Mouse (Mus musculus) limb, embryonic 12.5 days (tissue): ENCODE measurements around the gene Sipa1l3. TPM values are rescaled to one million over a fixed set of nuclear protein-coding genes. Genes with fewer than 3 reads are reported as not detected.

Source experiments
- ATAC-seq: fragments of 200-750 bp; cut with Nextera tagmentation; 2 replicates; pipeline ENCODE4 v1.8.0; 2017; ENCODE audit warnings: low read depth, moderate TSS enrichment; ENCODE audit not compliant: insufficient number of reproducible peaks, insufficient read depth, low FRiP score, low TSS enrichment
- H3K27ac ChIP-seq: fragments of 300-500 bp; sonication (generic); 2 replicates; pipeline ENCODE4 v1.5.1; 2016; ENCODE audit warnings: mild to moderate bottlenecking, moderate library complexity
- H3K27me3 ChIP-seq: fragments of 300-500 bp; sonication (generic); 2 replicates; pipeline ENCODE4 v1.6.1; 2016; ENCODE audit warnings: mild to moderate bottlenecking, moderate library complexity
- H3K36me3 ChIP-seq: fragments of 300-500 bp; sonication (generic); 2 replicates; pipeline ENCODE4 v1.6.1; 2016; ENCODE audit warnings: mild to moderate bottlenecking, moderate library complexity
- H3K4me1 ChIP-seq: fragments of 300-500 bp; sonication (generic); replicated peaks from 2 replicates; pipeline ENCODE4 v1.6.1; 2016
- H3K4me2 ChIP-seq: fragments of 300-500 bp; sonication (generic); 2 replicates; pipeline ENCODE4 v1.6.1; 2016; ENCODE audit warnings: mild to moderate bottlenecking, moderate library complexity
- H3K4me3 ChIP-seq: fragments of 300-500 bp; sonication (generic); replicated peaks from 2 replicates; pipeline ENCODE4 v1.5.1; 2016; ENCODE audit warnings: mild to moderate bottlenecking
- H3K9ac ChIP-seq: fragments of 300-500 bp; sonication (generic); replicated peaks from 2 replicates; pipeline ENCODE4 v1.6.1; 2016; ENCODE audit warnings: mild to moderate bottlenecking, moderate library complexity
- H3K9me3 ChIP-seq: fragments of 300-500 bp; sonication (generic); 2 replicates; pipeline ENCODE4 v1.6.1; 2016; ENCODE audit warnings: mild to moderate bottlenecking, moderate library complexity
- WGBS: fragments of 180-500 bp; shearing (Covaris S2); methylation state at CpG from one replicate; pipeline ENCODE4 v1.1.7; 2016; 5-methylcytosine and 5-hydroxymethylcytosine counted together
- polyA plus RNA-seq: library from polyadenylated mRNA; unstranded; fragments of >200 nt; fragmentation: Nextera tagmentation; extraction: Ambion mirVana; gene quantifications from 2 replicates; pipeline ENCODE4 v1.2.1, GENCODE M21; 2016

Sipa1l3 gene
- polyA plus RNA-seq, 1 experiment from 2014 or later = 14.0 TPM

DNA sequence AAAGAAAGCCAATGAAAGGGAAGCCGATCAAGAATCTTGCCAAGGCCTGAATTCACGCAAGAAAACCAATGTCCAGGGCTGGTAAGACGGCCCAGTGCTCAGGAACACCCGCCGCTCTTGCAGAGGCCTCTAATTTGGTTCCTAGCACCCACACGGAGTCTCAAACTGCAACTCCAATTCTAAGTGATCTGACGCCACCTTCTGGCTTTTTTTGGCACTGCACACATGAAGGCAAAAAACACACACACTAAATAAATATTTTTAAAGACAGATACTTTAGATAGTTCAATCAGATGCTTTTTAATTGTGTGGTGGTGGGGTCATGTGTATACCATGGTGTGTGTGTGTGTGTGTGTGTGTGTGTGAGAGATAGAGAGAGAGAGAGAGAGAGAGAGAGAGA, 22.2 kb upstream of the Sipa1l3 start:
- no peak overlapping the region for H3K4me2 ChIP-seq
- H3K27ac ChIP-seq = no peak overlapping the region
- no peak for ATAC-seq
- no peak overlapping the region for H3K4me3 ChIP-seq
- H3K27me3 ChIP-seq = no peaks in the 10 kb centered on the region; the same call in 1 of the 2 replicates
- WGBS = 90% methylated on average over 7 of the region's 7 CpGs
- H3K9ac ChIP-seq = no peak overlapping the region
- H3K4me1 ChIP-seq = no peaks in the 10 kb centered on the region
- no peaks in the 10 kb centered on the region for H3K9me3 ChIP-seq
- no peaks in the 10 kb centered on the region for H3K36me3 ChIP-seq

- no peaks in the 10 kb centered on the region for H3K9me3 ChIP-seq
- no peaks in the 10 kb centered on the region for H3K27me3 ChIP-seq
- H3K36me3 ChIP-seq = no peaks in the 10 kb centered on the region
- no peak overlapping the region for H3K9ac ChIP-seq
- H3K4me1 ChIP-seq = peaks cover 5% of the 10 kb centered on the region; the same call in 1 of the 2 replicates
- H3K4me3 ChIP-seq = no peak overlapping the region
- WGBS = 2% methylated on average over 5 of the region's 5 CpGs
- ATAC-seq = no peak
- H3K27ac ChIP-seq = no peak overlapping the region
- no peak overlapping the region for H3K4me2 ChIP-seq
These were observed 5.3 kb upstream of the Sipa1l3 start for GRCm38 (mm10) chr7:29523700-29524099.

GRCm38 (mm10) chr7:29521841-29522575, 3.6 kb upstream of the Sipa1l3 start:
- WGBS = 52% methylated on average over 5 of the region's 5 CpGs
- H3K27me3 ChIP-seq = no peaks in the 10 kb centered on the region
- ATAC-seq = no peak

GRCm38 (mm10) chr7:29521365-29521764, 2.9 kb upstream of the Sipa1l3 start:
- Histone ChIP-seq H3K4me3 (no peak overlapping the region), H3K4me1 (peaks cover 20% of the 10 kb centered on the region), H3K9ac (no peak overlapping the region), H3K9me3 (no peaks in the 10 kb centered on the region), H3K27ac (no peak overlapping the region), H3K36me3 (no peaks in the 10 kb centered on the region), H3K27me3 (no peaks in the 10 kb centered on the region), H3K4me2 (no peak overlapping the region)
- WGBS = 71% methylated on average over 5 of the region's 5 CpGs
- no peak for ATAC-seq

More at GRCm38 (mm10) chr7:29521841-29522575, 3.6 kb upstream of the Sipa1l3 start:
- H3K4me1 ChIP-seq = peaks cover 13% of the 10 kb centered on the region
- no peaks in the 10 kb centered on the region for H3K36me3 ChIP-seq
- H3K27ac ChIP-seq = no peak overlapping the region
- no peak overlapping the region for H3K4me2 ChIP-seq
- H3K9me3 ChIP-seq = no peaks in the 10 kb centered on the region
- H3K9ac ChIP-seq = no peak overlapping the region
- no peak overlapping the region for H3K4me3 ChIP-seq

DNA sequence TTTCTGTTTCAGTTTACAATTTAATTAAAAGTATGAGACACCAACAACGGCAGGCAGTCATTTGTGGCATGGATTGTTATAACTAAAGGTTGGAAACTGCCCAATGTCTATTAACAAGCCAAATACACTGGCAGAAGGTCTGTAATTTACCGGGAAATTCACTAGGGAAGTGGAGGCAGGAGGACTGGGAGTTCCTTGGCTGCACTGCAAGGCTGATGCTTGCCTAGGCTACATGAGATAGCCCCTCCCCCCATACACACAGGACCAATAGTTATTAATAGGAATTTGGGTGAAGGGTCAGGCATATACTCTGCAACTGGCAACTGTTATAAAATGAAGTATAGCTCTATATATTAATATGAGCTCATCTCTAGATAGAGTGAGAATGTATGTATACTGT, 2.4 kb upstream of the Sipa1l3 start:
- Histone ChIP-seq H3K4me2 (no peak overlapping the region), H3K27ac (no peak overlapping the region), H3K4me1 (peaks cover 23% of the 10 kb centered on the region), H3K9ac (no peak overlapping the region), H3K27me3 (no peaks in the 10 kb centered on the region), H3K36me3 (no peaks in the 10 kb centered on the region), H3K9me3 (no peaks in the 10 kb centered on the region), H3K4me3 (no peak overlapping the region)
- ATAC-seq = no peak
- 80% methylated on average over 2 of the region's 2 CpGs for WGBS

- Histone ChIP-seq H3K9me3 (no peaks in the 10 kb centered on the region), H3K36me3 (no peaks in the 10 kb centered on the region), H3K4me3 (peak overlapping the region; percentile 88), H3K27ac (peak overlapping the region; percentile 89), H3K9ac (peak overlapping the region; percentile 84), H3K4me1 (peaks cover 36% of the 10 kb centered on the region), H3K27me3 (no peaks in the 10 kb centered on the region), H3K4me2 (peak overlapping the region; percentile 82)
- under 1% methylated on average over 19 of the region's 19 CpGs for WGBS
- ATAC-seq = peak; percentile 26; the same call in 1 of the 2 replicates
These were observed 740 bp upstream of the Sipa1l3 start for GRCm38 (mm10) chr7:29519211-29519550.

GRCm38 (mm10) chr7:29518054-29518420, 404 bp downstream of the Sipa1l3 start:
- Histone ChIP-seq H3K4me1 (peaks cover 46% of the 10 kb centered on the region), H3K9me3 (no peaks in the 10 kb centered on the region), H3K4me3 (peak overlapping the region; percentile 88), H3K36me3 (no peaks in the 10 kb centered on the region), H3K27me3 (no peaks in the 10 kb centered on the region), H3K27ac (peak overlapping the region; percentile 89; the same call in 1 of the 2 replicates), H3K9ac (peak overlapping the region; percentile 84), H3K4me2 (peak overlapping the region; percentile 82)
- under 1% methylated on average over 28 of the region's 28 CpGs for WGBS
- no peak; the same call in 1 of the 2 replicates for ATAC-seq

DNA sequence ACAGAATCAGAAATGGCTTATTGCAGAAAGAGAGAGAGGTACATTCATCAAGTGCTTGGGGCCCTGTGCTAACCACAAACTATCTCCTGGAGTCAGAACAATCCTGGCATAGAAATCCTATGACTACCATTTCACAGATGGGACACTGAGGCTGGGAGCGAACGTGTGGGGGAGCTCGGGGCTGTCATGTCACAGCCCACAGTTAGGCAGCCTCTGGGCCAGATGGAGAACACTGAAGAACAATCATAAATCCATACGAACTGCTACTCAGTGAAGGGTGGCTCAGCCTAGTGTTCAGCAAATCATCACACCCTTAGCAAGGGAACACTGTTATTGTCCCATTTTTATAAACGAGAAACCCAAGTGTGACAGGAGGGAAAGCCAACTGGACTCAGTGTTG, 1.3 kb downstream of the Sipa1l3 start:
- WGBS = 58% methylated on average over 5 of the region's 5 CpGs
- Histone ChIP-seq H3K4me1 (peaks cover 53% of the 10 kb centered on the region), H3K4me2 (peak overlapping the region; percentile 82), H3K4me3 (peak overlapping the region; percentile 88), H3K27ac (no peak overlapping the region), H3K27me3 (no peaks in the 10 kb centered on the region), H3K9me3 (no peaks in the 10 kb centered on the region), H3K36me3 (no peaks in the 10 kb centered on the region), H3K9ac (peak overlapping the region; percentile 84; the same call in 1 of the 2 replicates)
- ATAC-seq = no peak

DNA sequence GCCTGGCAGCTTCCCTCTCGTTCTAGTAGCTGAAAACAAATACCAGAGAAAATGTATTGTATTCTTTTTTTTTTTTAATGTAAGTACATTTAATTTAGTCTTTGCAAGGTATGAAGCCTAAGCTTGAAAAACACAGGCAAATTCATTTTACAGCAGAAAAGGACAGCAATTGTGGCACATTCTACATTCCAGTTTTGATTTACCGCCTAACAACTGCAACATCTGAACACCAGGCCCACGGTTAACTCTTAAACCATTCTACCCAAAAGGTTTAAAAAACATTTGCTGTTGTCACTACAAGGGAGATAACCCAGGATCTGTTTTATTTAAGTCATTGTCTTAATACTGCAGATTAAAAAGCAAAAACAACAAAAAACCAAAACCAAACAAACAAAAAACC, 2.8 kb downstream of the Sipa1l3 start:
- Histone ChIP-seq H3K4me1 (peaks cover 68% of the 10 kb centered on the region), H3K9me3 (no peaks in the 10 kb centered on the region)
- WGBS = 67% methylated on average over 3 of the region's 3 CpGs

DNA sequence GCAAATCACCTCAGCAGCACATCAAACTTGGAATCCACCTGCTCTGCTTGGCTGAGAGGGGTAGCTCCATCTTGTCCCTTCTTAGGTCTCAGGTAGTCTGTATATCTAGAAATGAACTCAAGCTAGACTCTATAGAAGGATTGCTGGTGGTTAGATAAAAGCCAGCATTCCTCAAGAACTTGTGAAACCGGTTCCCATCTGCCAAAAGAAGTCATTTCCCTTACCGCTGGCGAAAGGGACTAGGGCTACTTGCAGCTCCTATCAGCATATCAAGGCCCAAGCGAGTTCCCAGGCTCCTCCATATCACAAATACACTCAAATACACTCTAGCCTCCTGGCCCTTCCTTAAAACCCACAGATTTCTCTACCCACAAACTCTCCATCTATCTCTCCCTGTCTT, 5.7 kb downstream of the Sipa1l3 start:
- no peaks in the 10 kb centered on the region for H3K27me3 ChIP-seq
- H3K9ac ChIP-seq = no peak overlapping the region
- no peak overlapping the region for H3K4me3 ChIP-seq
- H3K9me3 ChIP-seq = no peaks in the 10 kb centered on the region
- ATAC-seq = no peak
- H3K4me2 ChIP-seq = no peak overlapping the region
- H3K27ac ChIP-seq = no peak overlapping the region
- H3K36me3 ChIP-seq = no peaks in the 10 kb centered on the region
- peaks cover 70% of the 10 kb centered on the region for H3K4me1 ChIP-seq
- WGBS = 47% methylated on average over 4 of the region's 4 CpGs

More for the DNA sequence above, 2.8 kb downstream of the Sipa1l3 start:
- Histone ChIP-seq H3K9ac (no peak overlapping the region), H3K4me2 (no peak overlapping the region), H3K4me3 (no peak overlapping the region), H3K27me3 (no peaks in the 10 kb centered on the region), H3K27ac (no peak overlapping the region), H3K36me3 (no peaks in the 10 kb centered on the region)
- no peak for ATAC-seq

- WGBS = 52% methylated on average over 9 of the region's 9 CpGs
- H3K9ac ChIP-seq = no peak overlapping the region
- no peak overlapping the region; the same call in 1 of the 2 replicates for H3K4me2 ChIP-seq
- peaks cover 63% of the 10 kb centered on the region for H3K4me1 ChIP-seq
- H3K36me3 ChIP-seq = no peaks in the 10 kb centered on the region
- no peaks in the 10 kb centered on the region for H3K27me3 ChIP-seq
- H3K4me3 ChIP-seq = no peak overlapping the region
- no peaks in the 10 kb centered on the region for H3K9me3 ChIP-seq
- peak overlapping the region; percentile 64; the same call in 1 of the 2 replicates for H3K27ac ChIP-seq
- ATAC-seq = no peak
These were observed 6.7 kb downstream of the Sipa1l3 start for GRCm38 (mm10) chr7:29511598-29512275.
